Comparison of ENCODE assay signal across 7 mouse cellular contexts in the genomic region with DNA sequence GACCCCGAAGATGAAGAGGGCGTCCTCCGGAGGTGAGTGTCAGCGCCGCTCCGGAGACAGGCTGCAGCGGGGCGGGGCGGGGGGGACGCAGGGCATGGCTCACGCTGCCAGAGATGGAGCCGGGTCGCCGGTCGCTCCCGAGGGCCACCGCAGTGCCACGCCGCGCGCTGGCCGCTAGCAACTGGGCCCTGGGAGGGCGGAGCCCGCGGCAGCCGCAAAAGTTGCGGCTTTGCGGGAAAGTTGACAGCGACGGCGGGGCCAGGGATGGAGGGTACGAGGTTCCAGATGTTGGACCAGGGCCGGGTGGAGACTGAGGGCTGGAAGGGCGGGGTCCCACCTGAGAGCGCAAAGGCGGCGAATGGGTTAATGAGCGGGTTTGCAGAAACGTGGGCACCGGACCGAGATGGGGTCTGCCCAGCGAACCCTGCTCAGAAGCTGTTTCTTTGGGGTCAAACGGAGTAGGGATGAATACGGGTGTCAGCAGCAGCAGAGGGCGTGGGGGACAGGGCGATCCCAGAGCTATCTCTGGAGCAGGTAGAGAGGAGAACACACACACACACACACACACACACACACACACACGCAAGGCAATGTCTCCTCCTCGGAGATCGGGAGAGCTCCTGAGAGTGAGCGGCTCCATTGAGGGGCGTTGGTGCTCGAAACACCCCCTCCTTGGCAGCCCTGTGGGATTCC. TPM values are rescaled to one million over a fixed set of nuclear protein-coding genes. Genes with fewer than 3 reads are reported as not detected.
DNase-seq lines count a peak whose midpoint lies in the region; ATAC-seq lines count a peak whose summit lies in the region.

No protein-coding gene starts in this region.

- peak overlapping the region; percentile 66 for H3K9ac ChIP-seq in lung, embryonic 16.5 days (ENCODE audit: low read length)
- H3K9ac ChIP-seq in heart, embryonic 16.5 days (ENCODE audit: low read length), result peak overlapping the region; percentile 69
- H3K9ac ChIP-seq in liver, embryonic 16.5 days (ENCODE audit: low read depth, low read length), result peak overlapping the region; percentile 34

- H3K4me1 ChIP-seq in lung, embryonic 16.5 days (replicated peaks; ENCODE audit: control insufficient read depth, insufficient read depth, low read length), result peaks cover 12% of the 10 kb centered on the region
- peaks cover 7% of the 10 kb centered on the region for H3K4me1 ChIP-seq in heart, embryonic 16.5 days (ENCODE audit: control insufficient read depth, insufficient read depth, low read length)
- H3K4me1 ChIP-seq in liver, embryonic 16.5 days (ENCODE audit: control insufficient read depth, low read depth, low read length), result peaks cover 4% of the 10 kb centered on the region

- H3K4me3 ChIP-seq in lung, embryonic 16.5 days (ENCODE audit: low read length), result peak overlapping the region; percentile 72
- peak overlapping the region; percentile 72 for H3K4me3 ChIP-seq in heart, embryonic 16.5 days (ENCODE audit: low read length)
- H3K4me3 ChIP-seq in liver, embryonic 16.5 days (ENCODE audit: low read depth, low read length), result peak overlapping the region; percentile 61

- ATAC-seq in lung, embryonic 16.5 days (ENCODE audit: low read depth), result peak; percentile 54
- ATAC-seq in heart, embryonic 16.5 days (replicated peaks; ENCODE audit: extremely low read depth, insufficient read depth, low FRiP score), result peak; percentile 23; the same call in 1 of the 2 replicates
- ATAC-seq in liver, embryonic 16.5 days (ENCODE audit: low read depth), result 0 out of 2 replicates have a peak, but pooled peaks have one; percentile 2
- ATAC-seq in erythroid progenitor cell, adult 5-6 weeks (replicated peaks; ENCODE audit: low FRiP score, poor library complexity, severe bottlenecking), result no peak

- H3K27me3 ChIP-seq in lung, embryonic 16.5 days (ENCODE audit: control insufficient read depth, insufficient read depth, low read depth, low read length), result peaks cover 28% of the 10 kb centered on the region
- H3K27me3 ChIP-seq in heart, embryonic 16.5 days (ENCODE audit: control insufficient read depth, insufficient read depth, low read length), result peaks cover 47% of the 10 kb centered on the region
- H3K27me3 ChIP-seq in liver, embryonic 16.5 days (ENCODE audit: control insufficient read depth, insufficient read depth, low read depth, low read length), result peaks cover 35% of the 10 kb centered on the region

- no peaks in the 10 kb centered on the region for H3K9me3 ChIP-seq in lung, embryonic 16.5 days (ENCODE audit: control insufficient read depth, low read length)
- H3K9me3 ChIP-seq in heart, embryonic 16.5 days (replicated peaks; ENCODE audit: control insufficient read depth, low read length), result no peaks in the 10 kb centered on the region
- H3K9me3 ChIP-seq in liver, embryonic 16.5 days (replicated peaks; ENCODE audit: control insufficient read depth, low read length), result no peaks in the 10 kb centered on the region

- H3K27ac ChIP-seq in lung, embryonic 16.5 days (ENCODE audit: low read length), result no peak overlapping the region
- H3K27ac ChIP-seq in heart, embryonic 16.5 days (ENCODE audit: low read length), result no peak overlapping the region
- no peak overlapping the region for H3K27ac ChIP-seq in liver, embryonic 16.5 days (ENCODE audit: low read length)

- peak overlapping the region; percentile 100 for H3K4me2 ChIP-seq in lung, embryonic 16.5 days (ENCODE audit: low read depth, low read length)
- H3K4me2 ChIP-seq in heart, embryonic 16.5 days (ENCODE audit: low read depth, low read length), result peak overlapping the region; percentile 100
- peak overlapping the region; percentile 77 for H3K4me2 ChIP-seq in liver, embryonic 16.5 days (ENCODE audit: low read depth, low read length)

- DNase-seq in lung, postnatal 10 days, result no peak
- peak; percentile 43 for DNase-seq in embryo, embryonic 11 days
- no peak for DNase-seq in ovary, adult 18-20 months (ENCODE audit: low spot score)

- 3% methylated on average over 49 of the region's 52 CpGs for WGBS in lung, embryonic 16.5 days
- WGBS in heart, embryonic 16.5 days, result 4% methylated on average over 46 of the region's 52 CpGs
- 3% methylated on average over 52 of the region's 52 CpGs for WGBS in liver, embryonic 16.5 days (ENCODE audit: insufficient replicate concordance)

- H3K36me3 ChIP-seq in lung, embryonic 16.5 days (ENCODE audit: control insufficient read depth, insufficient read depth, low read length), result no peaks in the 10 kb centered on the region
- no peaks in the 10 kb centered on the region for H3K36me3 ChIP-seq in heart, embryonic 16.5 days (ENCODE audit: control insufficient read depth, insufficient read depth)
- no peaks in the 10 kb centered on the region for H3K36me3 ChIP-seq in liver, embryonic 16.5 days (ENCODE audit: control insufficient read depth, insufficient read depth)

RNA-seq across cellular contexts. Expression of a gene that starts 0.6 kb away (rescaled TPM):
- 0.35 TPM in 2 replicates for polyA plus RNA-seq in lung, embryonic 16.5 days (2015; fragmentation: Nextera tagmentation; extraction: Ambion mirVana)
- 0.16 and 0.85 TPM in 2 replicates for polyA plus RNA-seq in heart, embryonic 16.5 days (2015; fragmentation: Nextera tagmentation; extraction: Ambion mirVana)
- polyA plus RNA-seq in liver, embryonic 16.5 days (2015; fragmentation: Nextera tagmentation; extraction: Ambion mirVana), result 0.11 and 0.15 TPM in 2 replicates
- total RNA-seq in erythroid progenitor cell, adult 5-6 weeks (2015; ENCODE audit: low replicate concordance), result 1.4 TPM in 1 of 2 replicates, not detected in the other
- 1.6 TPM in 1 of 2 replicates, not detected in the other for total RNA-seq in erythroid progenitor cell, adult 5-6 weeks (2017; ENCODE audit: low replicate concordance)

RNA-seq across cellular contexts. Expression of a gene that starts 38.0 kb away (rescaled TPM):
- polyA plus RNA-seq in lung, embryonic 16.5 days (2015; fragmentation: Nextera tagmentation; extraction: Ambion mirVana), result 12.5 and 13.4 TPM in 2 replicates
- 7.2 and 7.3 TPM in 2 replicates for polyA plus RNA-seq in heart, embryonic 16.5 days (2015; fragmentation: Nextera tagmentation; extraction: Ambion mirVana)
- 2.2 and 2.3 TPM in 2 replicates for polyA plus RNA-seq in liver, embryonic 16.5 days (2015; fragmentation: Nextera tagmentation; extraction: Ambion mirVana)
- total RNA-seq in erythroid progenitor cell, adult 5-6 weeks (2015; ENCODE audit: low replicate concordance), result not detected in 2 replicates
- total RNA-seq in erythroid progenitor cell, adult 5-6 weeks (2017; ENCODE audit: low replicate concordance), result 3.4 and 5.0 TPM in 2 replicates
